Mouse (Mus musculus) forelimb bud, embryonic 11.5 days (tissue): Measurements from ENCODE around the gene Dnah7a.
"Not testable (repeated sequence)": the region's sequence is repeated elsewhere in the genome, so short reads cannot be mapped to it uniquely, and the experiment has no call there.

ENCODE experiments used
- DNase-seq: peaks from one replicate; pipeline ENCODE4 v3.0.0-alpha.2; 2012; ENCODE audit warnings: low read depth, low spot score

The Dnah7a gene

DNA sequence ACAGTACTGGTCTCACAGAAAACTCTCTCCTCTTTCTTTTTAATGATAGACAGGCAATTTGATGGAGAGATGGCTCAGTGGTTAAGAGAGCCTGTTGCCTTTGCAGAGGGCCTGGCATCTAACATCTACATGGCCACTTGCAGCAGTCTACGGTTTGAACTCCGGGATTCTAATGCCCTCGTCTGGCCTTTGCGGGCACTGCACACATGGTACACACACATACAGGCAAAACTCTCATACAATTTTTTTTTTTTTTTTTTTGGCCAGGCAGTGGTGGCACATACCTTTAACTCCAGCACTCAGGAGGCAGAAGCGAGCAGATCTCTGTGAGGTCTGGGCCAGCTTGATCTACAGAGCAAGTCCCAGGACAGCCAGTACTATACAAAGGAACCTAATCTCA, 2.4 kb downstream of the Dnah7a start:
- DNase-seq = no peak

GRCm38 (mm10) chr1:53664268-53664667, 42.3 kb downstream of the Dnah7a start:
- DNase-seq = not testable (repeated sequence)

GRCm38 (mm10) chr1:53639865-53640794, 66.5 kb downstream of the Dnah7a start:
- no peak for DNase-seq

DNA sequence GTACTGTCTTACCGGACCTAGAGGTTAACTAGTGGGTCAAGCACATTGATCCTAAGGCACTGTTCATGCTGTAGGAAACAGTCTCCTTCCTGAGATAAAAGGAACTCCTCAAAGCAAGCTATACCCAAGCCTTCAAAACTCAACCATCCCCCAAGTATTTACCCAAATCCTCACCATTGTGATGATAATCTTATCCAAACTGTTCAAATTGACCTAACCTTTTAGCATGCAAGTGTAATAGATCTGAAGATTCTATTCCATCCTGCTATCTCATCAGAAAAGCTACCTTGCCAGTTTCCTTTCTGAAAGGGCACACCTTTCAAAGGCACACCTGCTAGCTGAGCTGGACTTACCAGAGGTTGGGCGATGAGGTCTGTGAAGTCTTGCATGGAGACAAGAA, 70.9 kb downstream of the Dnah7a start:
- DNase-seq = not testable (repeated sequence)

DNA sequence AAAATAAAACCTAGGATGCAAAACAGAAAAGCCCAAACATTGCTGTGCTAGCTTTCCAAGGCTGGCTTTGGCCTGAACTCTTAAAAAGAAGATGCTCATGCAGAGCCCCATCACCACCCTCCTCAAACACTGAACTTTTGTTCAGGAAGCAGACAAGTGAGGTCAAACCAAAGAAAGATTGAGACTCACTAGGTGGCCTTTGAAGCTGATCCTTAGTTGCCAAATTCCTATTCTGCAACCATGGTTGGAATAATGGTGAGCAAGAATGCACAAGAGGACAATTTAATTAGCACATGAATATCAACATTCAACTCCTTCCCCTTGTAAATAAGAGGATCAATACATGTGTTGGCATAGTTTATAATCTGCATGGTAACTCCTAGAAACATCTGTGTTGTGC, 74.5 kb downstream of the Dnah7a start:
- DNase-seq = not testable (repeated sequence)

- DNase-seq = no peak
These were observed 76.6 kb downstream of the Dnah7a start for GRCm38 (mm10) chr1:53630011-53630410.

GRCm38 (mm10) chr1:53613486-53613885, 93.1 kb downstream of the Dnah7a start:
- DNase-seq = no peak

- DNase-seq = not testable (repeated sequence)
These were observed 125.3 kb downstream of the Dnah7a start for GRCm38 (mm10) chr1:53581326-53581725.

GRCm38 (mm10) chr1:53557918-53558317, 148.7 kb downstream of the Dnah7a start:
- not testable (repeated sequence) for DNase-seq

DNA sequence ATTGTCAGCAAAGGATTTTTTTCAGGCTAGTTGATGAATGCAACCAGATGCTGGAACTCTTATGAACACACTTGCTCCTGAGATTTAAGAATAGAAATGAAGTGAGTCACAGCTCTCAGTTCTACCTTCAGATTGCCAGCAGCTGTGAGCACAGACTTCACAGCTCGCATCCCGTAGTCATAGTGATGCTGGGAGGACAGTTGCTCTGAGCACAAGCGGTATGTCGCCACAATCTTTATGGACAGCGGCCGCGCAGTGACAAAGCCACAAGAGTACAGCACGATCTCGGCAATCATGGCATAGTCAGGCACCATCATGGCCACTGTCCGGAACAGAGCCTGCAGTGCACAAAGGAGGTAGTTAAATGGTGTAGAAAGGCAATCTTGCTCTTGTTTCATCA, 159.6 kb downstream of the Dnah7a start:
- DNase-seq = not testable (repeated sequence)

DNA sequence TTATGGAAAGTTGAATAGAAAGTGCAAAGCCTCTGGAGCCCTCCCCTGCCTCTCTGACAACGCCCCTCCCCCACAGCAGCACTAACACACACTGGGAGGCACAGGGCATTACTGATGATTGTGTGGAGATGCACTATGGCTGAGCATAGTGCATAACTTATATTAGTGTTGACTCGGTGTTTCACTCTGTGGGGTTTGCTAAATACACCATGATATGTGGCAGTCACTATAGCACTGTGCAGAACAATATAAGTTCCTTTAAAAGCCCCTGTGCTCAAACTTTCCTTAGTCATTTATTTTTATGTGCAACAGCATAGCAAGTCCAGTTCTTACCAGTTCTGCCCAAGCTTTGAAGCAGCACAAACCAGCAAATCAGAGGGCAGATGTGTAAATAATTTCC, 168.2 kb downstream of the Dnah7a start:
- not testable (repeated sequence) for DNase-seq

DNA sequence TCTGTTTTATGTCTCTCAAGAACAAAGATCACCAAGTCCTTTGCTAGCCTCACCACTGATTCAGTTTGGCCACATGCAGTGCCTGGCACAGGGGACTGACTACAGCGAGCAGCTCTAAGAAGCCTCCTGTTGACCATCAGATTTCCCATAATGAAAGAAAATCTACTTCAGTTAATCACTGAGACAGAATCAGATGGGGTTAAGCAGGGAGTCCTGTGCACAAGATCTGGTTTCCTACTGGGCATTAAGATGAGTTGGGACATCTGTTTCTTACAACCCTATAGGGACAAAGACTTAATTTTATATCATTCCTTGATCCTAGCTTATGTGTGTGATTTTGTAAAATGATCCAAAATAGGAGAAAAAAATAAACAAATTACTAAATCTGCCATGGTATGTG, 171.8 kb downstream of the Dnah7a start:
- DNase-seq = not testable (repeated sequence)

DNA sequence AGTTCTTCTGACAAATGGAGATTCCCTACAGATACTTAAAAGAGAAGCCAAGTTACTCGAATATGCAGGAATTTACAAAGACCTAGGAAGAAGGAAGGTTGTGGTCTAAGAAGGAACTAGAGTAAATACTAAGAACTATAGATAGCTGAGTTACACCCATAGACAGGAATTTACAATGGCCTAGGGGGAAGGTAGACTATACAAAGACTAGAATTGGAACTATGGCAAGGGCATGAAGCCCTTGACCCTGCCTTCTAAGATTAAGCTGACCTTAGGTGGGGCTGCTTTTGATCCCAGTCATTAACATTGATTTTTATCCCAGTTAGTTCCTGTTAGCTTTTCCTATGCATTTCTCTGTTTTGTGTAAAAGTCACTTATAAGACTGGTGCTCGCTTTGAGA, 180.6 kb downstream of the Dnah7a start:
- not testable (repeated sequence) for DNase-seq

GRCm38 (mm10) chr1:53473699-53474098, 232.9 kb downstream of the Dnah7a start:
- DNase-seq = no peak

DNA sequence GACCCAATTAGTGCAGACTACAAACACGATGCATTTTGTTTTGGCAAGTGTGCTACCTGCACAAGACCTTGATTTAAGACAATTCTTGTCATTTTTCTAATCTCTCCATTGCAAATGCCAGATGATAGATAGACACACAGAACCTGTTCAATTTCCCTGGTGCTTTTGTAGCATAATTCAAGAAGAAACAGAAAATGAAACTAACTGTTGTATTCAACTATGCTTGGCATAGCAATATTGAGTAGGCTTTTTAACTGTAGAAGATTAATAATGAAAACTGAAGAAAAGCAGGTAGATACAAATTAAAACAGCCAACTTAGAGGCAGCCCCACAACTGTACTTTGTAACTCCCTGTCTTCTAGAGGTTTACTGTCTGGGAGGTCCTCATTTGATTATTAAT, 234.5 kb downstream of the Dnah7a start:
- not testable (repeated sequence) for DNase-seq

GRCm38 (mm10) chr1:53467325-53467670, 239.3 kb downstream of the Dnah7a start:
- no peak for DNase-seq

DNA sequence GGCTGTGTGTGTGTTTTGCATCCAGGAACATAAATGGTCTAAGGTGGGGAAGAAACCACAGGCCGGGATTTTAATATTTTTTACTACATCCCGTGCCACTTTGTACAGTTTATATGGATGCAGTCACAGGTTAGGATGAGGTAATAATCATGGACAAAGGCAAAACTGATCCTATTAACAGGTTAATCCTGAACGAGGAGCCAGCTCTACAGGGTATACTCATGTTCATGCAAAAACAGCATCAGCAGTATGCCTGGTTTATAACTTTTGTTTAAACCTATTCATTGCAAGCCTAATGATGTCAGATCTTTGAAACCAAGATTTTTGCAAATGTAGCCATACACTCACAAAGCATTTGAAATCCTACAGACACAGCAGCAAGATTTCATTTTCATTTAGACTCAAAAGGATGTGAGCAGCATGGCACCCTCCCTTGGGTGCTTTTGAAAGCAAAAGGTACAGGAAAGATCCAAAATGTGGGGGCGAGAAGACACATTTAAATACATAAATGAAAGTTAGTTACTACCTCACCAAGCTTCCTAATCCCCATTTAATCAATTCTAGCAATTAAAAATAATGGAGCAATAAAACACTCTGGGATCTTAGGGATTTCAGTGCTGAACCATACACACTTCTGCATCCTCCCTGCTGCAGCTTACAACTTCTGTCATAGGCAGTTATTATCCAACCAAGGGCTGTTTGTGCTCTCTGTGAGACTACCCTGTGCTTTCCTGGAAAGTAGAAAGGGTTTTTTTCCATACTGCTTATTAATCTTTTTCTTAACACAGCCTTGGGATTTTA, 239.9 kb downstream of the Dnah7a start:
- DNase-seq = not testable (repeated sequence)

DNA sequence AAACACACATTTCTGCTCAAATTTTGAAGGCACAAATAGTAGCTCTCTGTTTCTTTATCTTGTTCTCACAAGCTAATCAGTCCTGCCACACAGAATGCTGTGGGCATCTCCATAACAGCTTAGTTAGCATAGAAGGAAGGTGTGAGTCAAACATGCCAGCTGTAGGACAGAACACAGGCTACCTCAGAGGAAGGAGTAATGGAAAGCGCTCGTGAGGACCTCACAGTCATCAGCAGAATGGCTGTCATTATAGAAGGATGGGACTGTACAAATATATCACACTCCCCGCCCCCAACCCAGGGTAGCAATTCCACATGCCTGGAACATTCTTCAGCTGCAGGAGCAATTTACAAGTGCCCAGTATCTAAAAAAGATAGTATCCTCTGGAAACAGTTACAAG, 267.4 kb downstream of the Dnah7a start:
- not testable (repeated sequence) for DNase-seq

DNA sequence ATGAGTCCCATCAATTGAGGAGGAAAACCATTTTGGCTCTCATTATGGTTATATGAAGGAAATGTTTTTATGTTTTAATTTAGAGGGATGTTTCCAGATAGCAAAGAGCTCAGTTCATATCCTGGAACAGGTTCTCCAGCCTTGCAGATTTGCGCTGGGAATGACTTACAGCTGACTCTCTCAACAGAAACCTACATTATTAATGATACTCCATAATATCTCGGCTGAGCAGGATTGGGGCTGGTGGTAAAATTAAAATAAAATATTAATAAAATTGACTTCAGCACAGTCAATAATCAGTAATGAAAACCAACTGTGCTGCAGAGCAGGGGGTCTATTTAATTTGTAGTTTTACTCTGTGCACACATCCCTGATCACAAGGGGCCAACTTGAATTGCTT, 274.2 kb downstream of the Dnah7a start:
- DNase-seq = not testable (repeated sequence)

- DNase-seq = no peak
These were observed 300.7 kb downstream of the Dnah7a start for GRCm38 (mm10) chr1:53405803-53406325.

DNA sequence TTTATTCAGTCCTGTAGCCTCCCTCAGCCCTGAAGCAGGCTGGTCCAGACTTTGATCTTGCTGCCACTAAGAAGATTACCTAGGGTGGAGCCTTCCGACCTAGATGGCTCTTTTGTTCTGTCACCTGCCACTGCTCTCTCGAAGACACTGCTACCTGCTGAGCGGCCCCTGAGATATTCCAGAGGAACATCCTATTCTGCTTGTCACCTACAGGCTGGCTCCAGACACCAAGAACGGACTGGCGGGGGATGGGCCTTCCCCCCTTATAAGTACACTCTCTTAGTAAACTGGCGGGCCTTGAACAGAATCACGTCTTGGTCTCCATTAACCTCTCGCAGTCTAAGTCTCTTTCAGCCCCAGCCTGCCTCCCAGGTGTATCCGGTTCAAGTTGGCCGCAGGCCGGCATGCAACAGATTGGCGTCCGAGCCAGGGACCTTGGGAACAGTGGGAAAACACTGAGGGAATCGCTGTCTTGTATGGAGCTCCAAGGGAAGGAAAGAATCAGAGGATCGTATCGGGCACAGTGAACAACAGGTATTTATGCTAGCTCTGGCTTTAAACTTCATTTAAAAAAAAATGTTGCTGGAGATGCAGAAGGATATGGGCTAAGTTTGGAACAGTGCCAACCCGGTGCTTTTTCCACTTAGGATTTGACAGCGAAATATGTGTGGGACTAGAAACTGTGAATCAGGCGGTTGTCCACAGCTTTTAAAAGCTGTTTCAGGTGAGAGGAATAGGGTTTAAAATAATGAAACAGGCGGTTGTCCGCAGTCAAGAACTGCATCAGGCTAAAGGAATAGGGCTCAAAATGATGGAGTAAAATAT, 312.4 kb downstream of the Dnah7a start:
- DNase-seq = peak; percentile 13
